Mouse (Mus musculus) brain, adult 2 months (tissue): ENCODE data around the gene Cyp4f14.

Experiments
- DNase-seq: peaks from one replicate; pipeline ENCODE4 v3.0.0; 2011; ENCODE audit warnings: low read depth, low spot score

Gene Cyp4f14

GRCm38 (mm10) chr17:32917131-32917530, at the start of gene Cyp4f14:
Gene Cyp4f14, minus strand, starts transcription at chr17:32917342.
- peak; percentile 87 for DNase-seq

DNA sequence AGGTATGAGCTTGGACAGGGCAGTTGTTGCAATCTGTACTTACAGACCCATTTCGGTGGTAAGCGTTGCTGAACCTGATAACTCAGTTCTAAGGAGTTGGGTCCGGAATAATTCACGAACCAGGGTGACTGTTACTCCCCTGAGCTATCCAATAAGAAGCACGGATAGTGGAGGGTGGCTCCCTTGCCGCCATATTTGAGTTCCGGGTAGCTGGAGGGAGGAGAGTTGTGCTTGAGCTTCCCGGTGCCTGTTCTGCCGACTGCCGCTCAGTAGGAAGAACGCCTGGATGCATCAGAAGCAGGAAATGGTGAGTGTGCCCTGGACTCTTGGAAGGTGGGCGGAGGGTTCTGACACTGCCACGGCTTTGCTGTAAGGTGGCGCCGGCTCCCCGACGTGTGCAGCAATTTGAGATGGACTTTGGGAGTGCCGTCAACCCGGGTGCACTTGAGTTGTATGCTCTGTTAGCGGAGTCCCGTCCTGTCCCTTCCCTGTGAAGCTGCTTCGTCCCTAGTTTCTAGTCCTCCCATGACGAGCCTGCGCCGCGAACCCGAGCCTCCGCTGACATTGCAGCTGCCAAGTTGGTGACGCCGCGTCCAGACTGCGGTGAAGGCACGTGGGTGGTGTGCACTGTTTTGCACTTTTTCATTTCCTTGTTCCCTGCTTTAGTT, 48.6 kb upstream of the Cyp4f14 start, which contains the start of gene Zfp472:
Gene Zfp472, plus strand, starts transcription at position 192 of the 668 bp plus-strand sequence.
- DNase-seq, result peak; percentile 96

DNA sequence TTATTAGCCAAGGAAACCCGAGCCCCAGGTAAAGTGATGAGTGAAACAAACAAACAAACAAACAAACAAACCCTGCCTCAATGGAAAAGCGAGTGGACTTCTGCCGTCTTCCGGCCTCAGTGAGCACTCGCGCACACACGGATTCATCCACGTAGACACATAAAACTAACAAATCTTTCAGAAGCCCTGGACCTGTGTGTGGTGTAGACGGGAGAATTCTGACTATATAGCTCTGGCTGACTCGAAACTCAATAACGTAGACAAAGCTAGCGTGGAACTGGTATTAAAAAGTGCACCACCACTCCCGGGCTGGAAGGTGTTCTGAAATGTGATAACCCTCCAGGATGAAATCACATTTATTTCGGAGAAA, 48.1 kb upstream of the Cyp4f14 start:
- DNase-seq, result no peak

- DNase-seq, result peak; percentile 91
These were observed 34.3 kb upstream of the Cyp4f14 start for GRCm38 (mm10) chr17:32951441-32951840.

DNA sequence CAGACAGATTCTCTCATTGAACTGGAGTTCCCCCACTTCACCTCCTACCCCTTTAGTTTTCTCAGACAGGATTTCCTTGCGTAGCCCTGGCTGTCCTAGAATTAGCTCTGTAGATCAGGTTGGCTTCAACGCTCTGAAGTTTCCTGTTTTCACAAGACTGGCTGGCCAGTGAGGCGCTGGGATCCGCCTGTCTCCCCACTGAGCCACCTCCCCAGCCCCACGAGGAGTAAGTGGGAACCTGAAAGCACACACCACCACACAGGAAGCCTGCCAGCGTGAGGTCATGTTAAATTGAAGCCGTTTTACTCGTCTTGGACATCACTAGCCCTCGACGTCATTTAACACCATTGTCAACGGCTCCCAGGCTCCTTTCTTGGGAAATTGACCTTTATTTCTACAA, 33.9 kb upstream of the Cyp4f14 start:
- no peak for DNase-seq

- no peak for DNase-seq
These were observed 33.0 kb upstream of the Cyp4f14 start for GRCm38 (mm10) chr17:32950136-32950535.

DNA sequence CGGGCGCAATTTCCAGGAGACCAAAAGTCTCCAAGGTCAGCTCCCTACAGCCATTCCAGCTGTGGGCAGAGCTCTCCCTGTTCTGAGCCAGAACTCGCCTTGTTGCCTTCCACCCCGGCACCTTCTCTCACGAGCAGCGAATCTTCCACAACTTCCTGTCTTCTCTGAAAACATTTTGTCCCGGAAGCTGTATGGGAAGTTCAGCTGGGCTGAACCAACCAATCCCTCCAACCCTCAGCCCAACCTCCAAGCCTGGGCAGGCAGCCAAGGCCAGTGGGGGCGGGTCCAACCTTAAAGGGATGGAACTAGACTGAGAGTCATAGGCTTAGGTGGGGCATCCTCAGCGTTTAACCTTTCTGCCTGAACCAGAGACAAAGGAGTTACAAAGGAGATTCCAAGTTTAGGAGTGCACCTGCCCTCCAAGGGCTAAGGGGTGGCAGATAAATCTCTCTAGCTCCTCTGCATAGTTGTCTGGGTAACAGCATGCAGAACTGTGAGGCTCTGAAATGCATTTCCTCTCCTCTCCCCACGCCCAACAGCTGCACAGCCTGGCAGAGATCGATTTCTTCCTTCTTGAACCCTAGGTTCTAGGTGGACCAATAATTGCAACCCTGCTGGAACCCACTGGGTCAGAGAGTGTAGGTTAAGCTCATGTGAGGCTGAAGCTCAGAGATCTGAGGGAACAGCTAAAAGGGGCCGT, 30.2 kb upstream of the Cyp4f14 start, which contains the start of gene Cyp4f13:
Gene Cyp4f13, minus strand, starts transcription at position 188 of the 700 bp plus-strand sequence.
- DNase-seq, result peak; percentile 96

- no peak for DNase-seq
These were observed 29.6 kb upstream of the Cyp4f14 start for GRCm38 (mm10) chr17:32946716-32947115.

DNA sequence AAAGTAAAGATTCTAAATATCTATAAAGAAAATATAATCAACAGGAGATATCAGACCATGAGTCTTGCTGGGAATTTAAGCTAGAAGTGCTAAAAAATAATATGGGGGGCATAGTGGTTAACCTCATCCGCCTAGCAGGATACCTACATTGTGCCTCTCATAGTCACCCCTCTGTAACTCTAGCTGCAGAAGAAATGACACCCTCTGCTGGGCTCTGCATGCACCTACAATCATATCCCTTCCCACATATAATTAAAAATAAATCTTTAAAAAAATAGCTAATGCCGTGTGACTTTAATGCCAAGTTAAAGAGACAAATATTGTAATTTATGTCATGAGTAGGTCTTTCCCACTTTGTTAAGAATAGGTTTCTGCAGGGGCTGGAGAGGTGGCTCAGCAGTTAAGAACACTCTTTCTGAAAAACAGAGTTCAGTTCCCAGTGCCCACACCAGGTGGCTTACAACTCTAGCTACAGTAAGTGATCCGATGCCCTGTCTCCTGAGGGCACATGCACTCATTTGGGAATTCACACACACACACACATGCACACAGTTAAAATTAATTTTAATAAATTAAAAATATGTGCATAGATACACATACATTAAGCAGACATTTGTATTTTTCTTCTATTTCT, 27.4 kb upstream of the Cyp4f14 start:
- DNase-seq, result peak; percentile 13

DNA sequence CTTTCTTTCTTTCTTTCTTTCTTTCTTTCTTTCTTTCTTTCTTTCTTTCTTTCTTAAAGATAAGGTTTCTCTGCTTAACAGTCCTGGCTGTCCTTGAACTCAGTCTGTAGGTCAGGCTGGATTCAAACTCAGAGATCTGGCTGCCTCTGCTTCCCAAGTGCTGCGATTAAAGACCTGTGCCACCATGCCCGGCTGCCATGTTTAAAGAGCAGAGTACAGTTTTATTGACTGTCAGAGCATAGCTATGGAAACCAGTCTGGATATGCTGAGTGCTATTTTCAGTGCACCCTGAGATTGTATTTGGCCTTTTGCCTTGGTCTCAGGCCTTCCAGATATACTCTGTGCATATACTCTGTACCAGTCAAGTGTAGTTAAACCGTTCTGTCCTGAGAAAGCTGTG, 26.5 kb upstream of the Cyp4f14 start:
- DNase-seq, result no peak

DNA sequence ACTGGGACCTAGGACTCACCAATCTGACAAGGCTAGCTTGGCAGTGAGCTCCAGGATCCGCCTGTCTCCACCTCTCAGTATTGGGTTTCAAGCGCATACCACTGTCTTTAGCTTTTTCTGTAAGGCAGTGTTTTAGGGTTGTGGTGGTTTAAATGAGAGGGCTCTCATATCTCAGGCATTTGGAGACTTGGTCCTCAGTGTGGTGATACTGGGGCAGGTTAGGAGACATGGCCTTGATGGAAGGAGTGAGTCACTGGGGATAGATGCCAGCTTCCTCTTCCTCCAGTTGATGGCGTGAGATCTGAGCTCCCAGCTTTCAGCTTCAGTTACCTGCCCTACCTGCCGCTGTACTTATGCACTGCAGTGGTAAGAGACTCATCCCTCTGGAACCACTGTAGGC, 22.7 kb upstream of the Cyp4f14 start:
- DNase-seq, result no peak

GRCm38 (mm10) chr17:32927803-32928202, 10.7 kb upstream of the Cyp4f14 start:
- no peak for DNase-seq

DNA sequence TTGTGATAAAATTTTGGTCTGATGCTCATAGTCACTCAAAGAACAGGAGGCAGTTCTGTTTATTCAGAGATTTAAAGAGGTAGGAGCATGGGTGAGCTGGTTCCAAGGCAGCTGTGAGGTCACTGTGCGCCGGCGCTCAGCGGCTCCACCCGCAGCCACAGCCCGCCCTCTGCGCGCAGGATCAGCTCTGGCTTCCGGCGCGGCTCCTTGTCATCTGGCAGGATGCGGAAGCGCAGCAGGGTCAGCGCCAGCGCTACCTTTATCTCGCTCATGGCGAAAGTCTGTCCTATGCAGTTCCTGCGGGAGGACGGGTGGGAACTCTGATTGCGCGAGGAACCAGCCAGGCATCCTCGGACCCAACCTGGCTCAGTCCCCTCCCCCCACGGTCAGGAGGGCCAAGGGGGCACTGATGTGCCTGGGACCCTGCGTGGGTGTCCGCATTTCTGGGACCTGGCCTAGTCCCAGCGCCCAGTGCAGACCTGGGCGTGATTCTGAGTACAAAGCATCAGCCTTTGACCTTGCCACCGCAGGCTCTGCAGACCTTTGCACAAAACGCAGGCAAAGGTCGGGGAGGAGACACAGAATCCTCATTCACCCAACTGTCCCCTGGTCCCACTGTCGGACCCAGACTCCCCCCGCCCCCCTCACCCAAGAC, 7.6 kb upstream of the Cyp4f14 start:
- peak; percentile 94 for DNase-seq

- DNase-seq, result no peak
These were observed 6.5 kb upstream of the Cyp4f14 start for GRCm38 (mm10) chr17:32923681-32924080.

DNA sequence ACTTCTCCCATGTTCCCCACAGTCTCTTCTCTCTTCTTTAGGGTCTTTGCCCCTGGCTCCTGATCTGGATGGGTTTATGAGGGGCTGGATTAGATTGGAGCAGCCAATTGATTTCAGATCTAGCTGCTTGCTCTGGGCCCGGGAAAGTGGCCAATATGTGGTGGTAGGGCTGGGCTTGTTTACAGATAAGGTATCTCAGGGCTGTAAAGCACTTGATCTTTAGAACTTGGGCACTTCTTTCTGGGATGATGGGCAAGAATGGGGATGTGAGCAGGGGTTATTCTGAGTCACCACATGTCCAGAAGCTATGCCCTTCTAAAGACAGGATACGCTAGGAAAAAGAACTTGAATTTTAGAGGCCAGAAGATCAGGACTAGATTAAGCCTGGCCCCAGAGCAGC, 2.0 kb upstream of the Cyp4f14 start:
- DNase-seq, result no peak

GRCm38 (mm10) chr17:32916075-32916474, 1.1 kb downstream of the Cyp4f14 start:
- DNase-seq, result no peak

DNA sequence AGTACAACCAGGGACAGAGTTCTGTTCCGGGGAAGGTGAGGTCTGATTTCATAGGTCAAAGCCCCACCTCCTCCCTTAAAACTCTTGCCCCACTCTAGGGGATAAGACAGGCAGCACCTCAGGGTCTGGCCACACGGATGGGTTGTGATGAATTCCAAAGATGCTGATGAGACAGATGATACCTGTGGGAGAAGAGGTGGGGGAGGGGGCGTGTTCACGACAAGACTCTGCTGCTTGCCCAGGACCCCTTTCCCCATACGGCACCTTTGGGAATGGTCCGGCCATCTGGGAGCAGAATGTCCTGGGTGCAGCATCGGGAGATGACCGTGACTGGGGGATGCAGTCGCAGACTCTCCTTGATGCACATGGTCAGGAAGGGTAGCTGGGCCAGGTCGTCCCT, 11.0 kb downstream of the Cyp4f14 start:
- no peak for DNase-seq

DNA sequence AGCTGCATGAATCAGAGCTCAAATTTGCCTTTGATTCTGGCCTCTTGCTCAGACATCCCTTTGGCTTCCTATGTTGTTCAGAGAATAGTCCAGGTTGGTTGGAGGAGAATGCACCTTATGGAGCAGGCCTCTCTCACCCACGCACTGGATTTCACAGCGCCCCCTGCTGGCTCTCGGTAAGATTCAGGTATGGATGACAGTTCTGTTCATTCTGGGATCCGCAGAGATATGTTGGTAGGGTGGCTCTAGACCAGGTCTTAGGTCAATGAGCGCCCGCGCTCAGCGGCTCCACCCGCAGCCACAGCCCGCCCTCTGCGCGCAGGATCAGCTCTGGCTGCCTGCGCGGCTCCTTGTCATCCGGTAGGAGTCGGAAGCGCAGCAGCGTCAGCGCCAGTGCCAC, 11.9 kb downstream of the Cyp4f14 start:
- peak; percentile 72 for DNase-seq

DNA sequence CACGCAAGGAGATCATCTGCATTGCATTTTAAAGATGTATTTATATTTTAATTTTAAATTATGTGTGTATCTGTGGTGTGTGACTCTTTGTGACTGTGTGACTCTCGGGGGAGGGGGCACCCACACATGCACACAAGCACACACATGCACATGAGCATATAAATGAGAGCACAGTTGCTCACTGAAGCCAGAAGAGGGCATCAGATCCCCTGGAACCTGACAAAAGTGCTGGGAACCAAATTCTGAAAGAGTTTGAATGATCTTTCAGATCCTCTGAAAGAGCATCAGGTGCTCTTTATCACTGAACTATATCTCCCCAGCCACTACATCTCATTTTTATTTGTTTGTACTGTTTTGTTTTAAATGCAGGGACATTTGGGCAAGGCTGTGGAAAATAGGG, 12.7 kb downstream of the Cyp4f14 start:
- DNase-seq, result peak; percentile 21

GRCm38 (mm10) chr17:32901751-32902525, 15.2 kb downstream of the Cyp4f14 start:
- DNase-seq, result no peak

GRCm38 (mm10) chr17:32895421-32895820, 21.7 kb downstream of the Cyp4f14 start:
- no peak for DNase-seq
